Mouse (Mus musculus) heart, embryonic 10.5 days (tissue): Measurements from ENCODE around the gene Mrgpre. TPM values are rescaled to one million over a fixed set of nuclear protein-coding genes. Genes with fewer than 3 reads are reported as not detected.

Experiments used
- DNase-seq: peaks from one replicate; pipeline ENCODE4 v3.0.0-alpha.2; 2017; ENCODE audit warnings: low spot score
- H3K27ac ChIP-seq: fragments of 300-500 bp; sonication (generic); 2 replicates; pipeline ENCODE4 v1.5.1; 2016; ENCODE audit warnings: mild to moderate bottlenecking
- H3K27me3 ChIP-seq: fragments of 300-500 bp; sonication (generic); 2 replicates; pipeline ENCODE4 v1.6.1; 2016; ENCODE audit warnings: mild to moderate bottlenecking; ENCODE audit not compliant: poor library complexity, insufficient read depth, severe bottlenecking
- H3K36me3 ChIP-seq: fragments of 300-500 bp; sonication (generic); 2 replicates; pipeline ENCODE4 v1.6.1; 2016; ENCODE audit warnings: mild to moderate bottlenecking, moderate library complexity
- H3K4me1 ChIP-seq: fragments of 300-500 bp; sonication (generic); 2 replicates; pipeline ENCODE4 v1.6.1; 2016; ENCODE audit warnings: mild to moderate bottlenecking
- H3K4me3 ChIP-seq: fragments of 300-500 bp; sonication (generic); 2 replicates; pipeline ENCODE4 v1.5.1; 2016; ENCODE audit warnings: mild to moderate bottlenecking, moderate library complexity
- H3K9me3 ChIP-seq: fragments of 300-500 bp; sonication (generic); 2 replicates; pipeline ENCODE4 v1.6.1; 2016; ENCODE audit warnings: mild to moderate bottlenecking, moderate library complexity
- WGBS: fragments of 180-500 bp; shearing (Covaris S2); methylation state at CpG from one replicate; pipeline ENCODE4 v1.1.7; 2016; 5-methylcytosine and 5-hydroxymethylcytosine counted together
- polyA plus RNA-seq: library from polyadenylated mRNA; unstranded; fragments of >200 nt; fragmentation: Nextera tagmentation; extraction: Ambion mirVana; gene quantifications from 2 replicates; pipeline ENCODE4 v1.2.1, GENCODE M21; 2016

Mrgpre gene
- polyA plus RNA-seq, 1 experiment from 2014 or later: 1.9 TPM

- no peaks in the 10 kb centered on the region for H3K27me3 ChIP-seq
- H3K36me3 ChIP-seq: peaks cover 91% of the 10 kb centered on the region
- H3K27ac ChIP-seq: no peak overlapping the region
- no peak overlapping the region for H3K4me3 ChIP-seq
- WGBS: 79% methylated on average over 5 of the region's 5 CpGs
- H3K4me1 ChIP-seq: no peaks in the 10 kb centered on the region
- H3K9me3 ChIP-seq: no peaks in the 10 kb centered on the region
- no peak for DNase-seq
These were observed 20.9 kb upstream of the Mrgpre start for GRCm38 (mm10) chr7:143805199-143805624.

DNA sequence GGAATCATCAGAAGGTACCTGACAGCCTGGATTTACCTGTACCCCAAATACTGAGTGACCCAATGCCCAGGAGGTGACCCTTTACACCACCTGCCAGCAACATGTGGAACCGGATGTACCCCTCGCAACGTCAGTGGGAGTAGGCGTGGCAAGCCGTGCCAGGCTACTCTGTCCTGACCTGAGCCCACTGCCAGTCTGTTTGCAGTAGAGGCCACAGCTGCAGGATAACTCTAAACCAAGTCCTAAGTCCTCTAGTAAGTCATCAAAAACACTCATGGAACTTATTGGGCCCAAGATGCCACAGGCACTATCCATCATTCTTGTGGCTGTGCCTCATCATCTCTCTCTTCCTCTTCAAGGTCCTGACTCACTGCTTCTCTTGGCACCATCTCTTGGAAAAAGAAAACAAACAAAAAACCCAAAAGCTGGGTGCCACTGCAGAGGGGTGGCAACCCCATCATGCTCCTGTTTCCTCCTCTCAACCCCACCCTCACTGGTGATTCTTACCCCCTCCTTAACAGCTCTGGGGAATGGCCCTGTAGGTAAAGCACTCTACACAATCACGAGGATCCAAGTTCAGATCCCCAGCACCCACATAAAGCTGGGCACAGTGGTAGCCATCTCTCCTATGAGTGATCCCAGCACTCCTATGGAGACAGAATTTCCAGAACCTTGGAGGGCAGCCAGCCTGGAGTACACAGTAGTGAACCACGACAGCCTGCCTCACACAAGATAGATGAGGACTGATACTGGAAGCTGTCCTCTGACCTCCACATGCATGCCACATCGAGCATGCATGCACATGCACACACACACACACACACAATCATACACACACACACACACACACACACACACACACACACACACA is 17.1 kb upstream of the Mrgpre start:
- Histone ChIP-seq H3K4me1 (no peaks in the 10 kb centered on the region), H3K27ac (no peak overlapping the region), H3K4me3 (no peak overlapping the region), H3K36me3 (peaks cover 90% of the 10 kb centered on the region), H3K9me3 (no peaks in the 10 kb centered on the region), H3K27me3 (no peaks in the 10 kb centered on the region)
- no peak for DNase-seq
- 87% methylated on average over 8 of the region's 8 CpGs for WGBS

DNA sequence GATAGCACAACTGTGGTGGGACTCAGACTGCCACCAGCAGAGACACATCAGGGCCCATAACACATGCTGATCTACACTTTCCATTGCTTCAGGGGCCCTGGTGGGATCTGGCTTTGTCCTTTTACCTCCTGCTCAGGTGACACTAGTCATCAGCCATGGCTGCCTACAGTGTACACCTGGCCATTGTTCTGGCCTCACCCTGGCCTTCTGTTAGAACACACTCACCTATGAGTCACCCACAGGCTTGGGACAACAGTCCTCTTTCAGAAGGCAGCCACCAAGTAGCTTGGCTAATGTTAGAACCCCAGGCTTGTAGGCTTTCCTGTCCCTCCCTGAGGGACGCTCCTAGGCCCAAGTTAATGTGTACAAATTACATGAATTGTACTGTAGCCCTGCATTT is 16.5 kb upstream of the Mrgpre start:
- Histone ChIP-seq H3K27me3 (no peaks in the 10 kb centered on the region), H3K36me3 (peaks cover 90% of the 10 kb centered on the region), H3K27ac (no peak overlapping the region), H3K4me3 (no peak overlapping the region), H3K9me3 (no peaks in the 10 kb centered on the region), H3K4me1 (no peaks in the 10 kb centered on the region)
- no peak for DNase-seq
- 86% methylated on average over 1 of the region's 1 CpGs for WGBS

- Histone ChIP-seq H3K36me3 (peaks cover 87% of the 10 kb centered on the region), H3K27ac (no peak overlapping the region), H3K4me1 (no peaks in the 10 kb centered on the region), H3K9me3 (no peaks in the 10 kb centered on the region), H3K4me3 (no peak overlapping the region), H3K27me3 (no peaks in the 10 kb centered on the region)
- no peak for DNase-seq
- WGBS: 85% methylated on average over 4 of the region's 4 CpGs
These were observed 14.5 kb upstream of the Mrgpre start for GRCm38 (mm10) chr7:143798783-143799182.

DNA sequence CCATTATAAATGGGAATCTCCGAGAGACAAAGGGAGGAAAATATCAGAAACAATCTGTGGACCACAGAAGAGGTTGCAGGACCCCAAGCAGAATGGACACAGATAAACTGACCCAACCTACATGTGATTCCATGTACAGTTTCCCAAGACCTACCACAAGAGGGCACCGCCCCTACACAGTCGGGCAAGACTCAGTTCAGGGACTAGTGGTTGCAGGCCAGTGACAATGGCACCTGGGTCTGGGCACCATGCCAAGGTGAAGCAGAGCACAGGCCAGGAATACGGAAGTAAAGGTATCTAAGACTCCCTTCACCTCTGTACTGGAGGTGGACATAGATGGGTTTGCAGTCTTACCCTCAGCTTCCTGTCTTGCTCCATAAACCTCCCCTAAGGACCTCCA is 8.8 kb upstream of the Mrgpre start:
- H3K4me1 ChIP-seq: no peaks in the 10 kb centered on the region
- DNase-seq: no peak
- no peaks in the 10 kb centered on the region for H3K9me3 ChIP-seq
- 65% methylated on average over 4 of the region's 4 CpGs for WGBS
- no peak overlapping the region for H3K27ac ChIP-seq
- no peaks in the 10 kb centered on the region for H3K27me3 ChIP-seq
- no peak overlapping the region for H3K4me3 ChIP-seq
- peaks cover 32% of the 10 kb centered on the region for H3K36me3 ChIP-seq

GRCm38 (mm10) chr7:143792336-143792985 is 8.2 kb upstream of the Mrgpre start:
- no peak for DNase-seq
- H3K4me1 ChIP-seq: no peaks in the 10 kb centered on the region
- H3K4me3 ChIP-seq: no peak overlapping the region
- H3K36me3 ChIP-seq: peaks cover 26% of the 10 kb centered on the region
- H3K9me3 ChIP-seq: no peaks in the 10 kb centered on the region
- H3K27ac ChIP-seq: no peak overlapping the region
- no peaks in the 10 kb centered on the region for H3K27me3 ChIP-seq
- WGBS: 77% methylated on average over 6 of the region's 6 CpGs

DNA sequence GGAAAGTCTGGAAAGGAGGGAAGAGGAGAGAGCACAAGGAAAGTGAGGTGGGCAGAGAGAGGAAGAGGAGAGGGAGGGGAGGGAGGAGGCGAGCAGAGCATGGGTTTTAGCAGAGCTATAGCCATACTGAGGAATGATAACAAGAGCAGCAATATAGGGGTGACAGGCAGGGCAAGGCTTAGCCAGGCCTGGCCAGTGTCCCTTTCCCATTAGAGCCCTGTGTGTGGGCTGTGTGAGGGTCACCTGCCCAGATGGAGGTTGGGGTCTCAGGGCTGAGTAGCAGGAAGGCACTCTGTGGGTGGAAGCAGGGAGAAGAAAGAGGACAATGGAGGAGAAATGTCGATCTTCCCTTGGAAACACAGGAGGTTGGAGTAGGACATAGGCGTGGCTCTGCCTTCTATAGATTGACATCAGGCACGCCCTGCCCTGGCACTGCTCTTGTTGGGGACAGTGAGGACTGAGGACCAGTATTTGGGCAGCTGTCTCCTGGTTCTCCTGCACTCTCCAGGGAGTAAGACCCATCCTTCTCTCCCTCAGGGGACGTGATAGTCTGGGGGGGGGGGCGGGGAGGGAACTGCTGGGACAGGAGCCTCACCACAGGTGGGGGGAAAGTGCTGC is 813 bp downstream of the Mrgpre start:
- DNase-seq: no peak
- H3K36me3 ChIP-seq: 0 out of 2 replicates have a peak, but pooled peaks cover 4% of the 10 kb centered on the region
- peaks cover 26% of the 10 kb centered on the region for H3K4me1 ChIP-seq
- no peaks in the 10 kb centered on the region for H3K9me3 ChIP-seq
- WGBS: 11% methylated on average over 6 of the region's 6 CpGs
- H3K27ac ChIP-seq: peak overlapping the region; percentile 82
- peaks cover 37% of the 10 kb centered on the region for H3K27me3 ChIP-seq
- H3K4me3 ChIP-seq: peak overlapping the region; percentile 64

DNA sequence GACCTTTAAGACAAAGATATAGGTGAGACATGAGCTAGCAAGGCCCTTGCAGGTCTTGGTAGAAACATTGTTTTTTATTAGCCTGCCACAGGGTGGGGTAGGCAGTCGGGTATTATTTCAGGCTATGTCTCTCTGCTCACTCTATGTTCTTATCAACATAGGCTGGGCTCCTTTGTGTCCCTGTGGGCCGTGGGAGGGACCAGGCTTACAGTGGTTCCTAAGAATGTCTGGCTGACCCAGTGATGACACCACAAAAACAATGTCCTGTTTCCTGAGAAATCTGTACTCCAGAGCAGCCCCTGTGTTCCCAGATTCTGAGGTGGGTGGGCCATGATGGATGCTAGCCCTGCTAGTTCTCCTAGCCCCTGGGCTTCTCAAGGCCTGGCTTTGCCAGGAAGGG is 6.9 kb downstream of the Mrgpre start:
- no peak for DNase-seq
- 0 out of 2 replicates have a peak, but pooled peaks cover 4% of the 10 kb centered on the region for H3K36me3 ChIP-seq
- no peak overlapping the region for H3K4me3 ChIP-seq
- H3K9me3 ChIP-seq: no peaks in the 10 kb centered on the region
- 0 out of 2 replicates have a peak, but pooled peaks cover 7% of the 10 kb centered on the region for H3K4me1 ChIP-seq
- no peak overlapping the region for H3K27ac ChIP-seq
- H3K27me3 ChIP-seq: peaks cover 27% of the 10 kb centered on the region
- WGBS: 33% methylated on average over 2 of the region's 2 CpGs

DNA sequence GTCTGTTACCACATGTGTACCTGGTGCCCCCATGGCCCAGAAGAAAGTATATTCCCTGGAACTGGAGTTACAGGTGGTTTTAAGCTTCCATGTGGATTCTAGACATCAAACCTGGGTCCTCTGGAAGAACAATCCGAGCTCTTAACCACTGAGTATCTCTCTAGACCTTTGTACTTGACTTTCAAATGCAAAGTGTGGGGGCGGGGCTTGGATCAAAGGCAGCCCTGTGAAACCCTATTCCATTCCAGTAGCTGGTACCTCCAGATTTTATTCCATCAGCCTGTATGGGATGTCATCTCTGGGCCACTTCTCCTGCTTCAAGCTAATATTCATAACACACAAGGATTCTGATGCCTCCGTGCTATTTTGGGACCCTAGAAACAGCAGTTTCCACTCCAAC is 8.2 kb downstream of the Mrgpre start:
- Histone ChIP-seq H3K36me3 (0 out of 2 replicates have a peak, but pooled peaks cover 4% of the 10 kb centered on the region), H3K27me3 (peaks cover 15% of the 10 kb centered on the region), H3K27ac (no peak overlapping the region), H3K9me3 (no peaks in the 10 kb centered on the region), H3K4me3 (no peak overlapping the region), H3K4me1 (0 out of 2 replicates have a peak, but pooled peaks cover 7% of the 10 kb centered on the region)
- 29% methylated on average over 3 of the region's 3 CpGs for WGBS
- DNase-seq: no peak

GRCm38 (mm10) chr7:143769461-143769860 is 14.8 kb downstream of the Mrgpre start:
- Histone ChIP-seq H3K27me3 (peaks cover 43% of the 10 kb centered on the region), H3K9me3 (no peaks in the 10 kb centered on the region), H3K4me3 (no peak overlapping the region), H3K36me3 (no peaks in the 10 kb centered on the region), H3K4me1 (no peaks in the 10 kb centered on the region; the same call in 1 of the 2 replicates), H3K27ac (no peak overlapping the region)
- WGBS: 59% methylated on average over 1 of the region's 1 CpGs
- DNase-seq: no peak

GRCm38 (mm10) chr7:143768267-143768666 is 16.0 kb downstream of the Mrgpre start:
- H3K36me3 ChIP-seq: no peaks in the 10 kb centered on the region
- H3K27me3 ChIP-seq: peaks cover 49% of the 10 kb centered on the region
- H3K27ac ChIP-seq: no peak overlapping the region
- 61% methylated on average over 6 of the region's 6 CpGs for WGBS
- no peaks in the 10 kb centered on the region; the same call in 1 of the 2 replicates for H3K4me1 ChIP-seq
- no peaks in the 10 kb centered on the region for H3K9me3 ChIP-seq
- no peak overlapping the region for H3K4me3 ChIP-seq
- no peak for DNase-seq

DNA sequence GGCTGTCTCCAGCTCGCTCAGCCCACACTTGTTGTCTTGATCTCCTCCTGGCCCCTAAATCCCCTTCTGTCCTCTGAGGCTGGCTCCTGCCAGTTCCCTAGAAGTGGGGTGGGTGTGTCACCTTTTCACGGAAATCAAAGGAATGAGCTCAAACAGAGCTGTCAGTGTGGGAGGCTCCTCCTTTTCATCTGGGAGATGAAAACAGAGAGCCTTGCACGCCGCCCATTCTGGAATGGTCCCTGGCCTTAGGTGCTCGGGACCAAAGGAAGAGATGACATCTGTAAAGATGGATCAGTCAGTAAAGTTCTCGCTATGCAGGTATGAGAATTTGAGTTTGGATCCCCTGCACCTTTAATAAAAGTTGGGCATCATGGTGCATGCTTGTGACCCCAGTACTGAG is 17.4 kb downstream of the Mrgpre start, which contains the start of gene Mrgprg:
Mrgprg (minus strand) TSS at position 101 of the 400 bp plus-strand sequence.
- H3K27me3 ChIP-seq: peaks cover 62% of the 10 kb centered on the region
- WGBS: 55% methylated on average over 6 of the region's 6 CpGs
- H3K36me3 ChIP-seq: no peaks in the 10 kb centered on the region
- DNase-seq: no peak
- H3K4me1 ChIP-seq: no peaks in the 10 kb centered on the region; the same call in 1 of the 2 replicates
- H3K9me3 ChIP-seq: no peaks in the 10 kb centered on the region
- H3K27ac ChIP-seq: no peak within 1 kb of the TSS
- H3K4me3 ChIP-seq: no peak within 1 kb of the TSS
